Mouse (Mus musculus) forebrain, embryonic 16.5 days (tissue): ENCODE results near the gene Myef2. TPM values are rescaled to one million over a fixed set of nuclear protein-coding genes. Genes with fewer than 3 reads are reported as not detected.

ENCODE experiments used
- ATAC-seq: fragments of 200-750 bp; cut with Nextera tagmentation; 2 replicates; pipeline ENCODE4 v1.8.0; 2017; ENCODE audit warnings: mild to moderate bottlenecking, moderate library complexity
- H3K27ac ChIP-seq: fragments of 300-500 bp; sonication (generic); 2 replicates; pipeline ENCODE4 v1.5.1; 2014; ENCODE audit warnings: low read length, control low read depth
- H3K27me3 ChIP-seq: fragments of 300-500 bp; sonication (generic); replicated peaks from 2 replicates; pipeline ENCODE4 v1.6.1; 2014; ENCODE audit warnings: low read length; ENCODE audit not compliant: control insufficient read depth, insufficient read depth
- H3K36me3 ChIP-seq: fragments of 300-500 bp; sonication (generic); 2 replicates; pipeline ENCODE4 v1.6.1; 2014; ENCODE audit not compliant: control insufficient read depth, insufficient read depth
- H3K4me1 ChIP-seq: fragments of 300-500 bp; sonication (generic); replicated peaks from 2 replicates; pipeline ENCODE4 v1.6.1; 2014; ENCODE audit warnings: low read length; ENCODE audit not compliant: control insufficient read depth, insufficient read depth
- H3K4me2 ChIP-seq: fragments of 300-500 bp; sonication (generic); 2 replicates; pipeline ENCODE4 v1.6.1; 2014; ENCODE audit warnings: mild to moderate bottlenecking, low read length, control low read depth
- H3K4me3 ChIP-seq: fragments of 300-500 bp; sonication (generic); replicated peaks from 2 replicates; pipeline ENCODE4 v1.5.1; 2014; ENCODE audit warnings: mild to moderate bottlenecking, low read length, control low read depth
- H3K9ac ChIP-seq: fragments of 300-500 bp; sonication (generic); replicated peaks from 2 replicates; pipeline ENCODE4 v1.6.1; 2014; ENCODE audit warnings: low read depth, low read length, control low read depth
- H3K9me3 ChIP-seq: fragments of 300-500 bp; sonication (generic); 2 replicates; pipeline ENCODE4 v1.6.1; 2016; ENCODE audit warnings: low read length; ENCODE audit not compliant: control insufficient read depth
- WGBS: fragments of 180-500 bp; shearing (Covaris S2); extraction: QIAGEN DNeasy Blood & Tissue Kit; methylation state at CpG from one replicate; pipeline ENCODE4 v1.1.7; 2014; 5-methylcytosine and 5-hydroxymethylcytosine counted together
- polyA plus RNA-seq: library from polyadenylated mRNA; unstranded; fragments of >200 nt; fragmentation: Nextera tagmentation; extraction: Ambion mirVana; gene quantifications from 2 replicates; pipeline ENCODE4 v1.2.1, GENCODE M21; 2015

The Myef2 gene
- polyA plus RNA-seq, 1 experiment from 2014 or later, result 262 TPM

GRCm38 (mm10) chr2:125083879-125084278 is 39.6 kb downstream of the Myef2 start:
- Histone ChIP-seq H3K4me2 (no peak overlapping the region), H3K9me3 (no peaks in the 10 kb centered on the region), H3K27ac (no peak overlapping the region), H3K4me1 (no peaks in the 10 kb centered on the region), H3K9ac (no peak overlapping the region), H3K36me3 (peaks cover 16% of the 10 kb centered on the region), H3K4me3 (no peak overlapping the region), H3K27me3 (no peaks in the 10 kb centered on the region)
- WGBS, result 29% methylated on average over 1 of the region's 1 CpGs
- ATAC-seq, result no peak

DNA sequence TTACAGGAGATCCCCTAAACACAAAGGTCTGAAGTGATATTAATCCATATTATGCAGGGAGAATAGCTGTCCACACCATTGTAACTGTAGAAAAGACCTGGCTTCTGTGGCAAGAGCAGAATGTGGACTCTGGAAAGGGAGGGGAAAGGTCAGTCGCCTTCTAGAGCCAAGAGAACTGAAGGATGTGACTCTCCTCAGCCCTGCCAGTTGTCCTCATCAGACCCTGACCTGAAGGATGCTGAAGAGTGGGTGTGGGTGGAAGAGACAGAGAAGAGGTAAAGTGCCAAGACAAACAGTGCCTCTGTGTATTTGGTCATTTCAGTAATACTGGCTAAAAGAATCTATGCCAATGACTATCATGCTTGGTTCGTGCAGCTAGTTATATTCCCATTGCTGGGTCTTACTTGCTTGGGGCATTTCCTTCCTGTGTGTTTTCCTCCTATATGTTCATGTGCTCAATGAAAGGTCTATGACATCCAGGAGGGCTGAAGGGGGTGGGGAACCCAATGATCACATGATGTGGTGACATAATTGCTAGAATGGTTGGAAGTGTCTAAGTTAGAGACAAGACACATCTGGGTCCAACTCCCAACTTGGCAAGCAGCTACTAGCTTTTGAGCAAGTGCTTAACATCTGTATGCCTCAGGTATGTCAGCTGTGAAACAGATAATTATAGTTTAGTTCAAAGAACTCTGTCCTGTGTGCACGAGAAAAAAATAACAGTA is 50.2 kb downstream of the Myef2 start:
- 81% methylated on average over 3 of the region's 3 CpGs for WGBS
- no peak overlapping the region for H3K4me3 ChIP-seq
- no peak overlapping the region for H3K27ac ChIP-seq
- H3K9ac ChIP-seq, result no peak overlapping the region
- H3K4me1 ChIP-seq, result 0 out of 2 replicates have a peak, but pooled peaks cover 2% of the 10 kb centered on the region
- no peaks in the 10 kb centered on the region for H3K9me3 ChIP-seq
- H3K27me3 ChIP-seq, result no peaks in the 10 kb centered on the region
- ATAC-seq, result no peak
- H3K36me3 ChIP-seq, result no peaks in the 10 kb centered on the region
- H3K4me2 ChIP-seq, result no peak overlapping the region

DNA sequence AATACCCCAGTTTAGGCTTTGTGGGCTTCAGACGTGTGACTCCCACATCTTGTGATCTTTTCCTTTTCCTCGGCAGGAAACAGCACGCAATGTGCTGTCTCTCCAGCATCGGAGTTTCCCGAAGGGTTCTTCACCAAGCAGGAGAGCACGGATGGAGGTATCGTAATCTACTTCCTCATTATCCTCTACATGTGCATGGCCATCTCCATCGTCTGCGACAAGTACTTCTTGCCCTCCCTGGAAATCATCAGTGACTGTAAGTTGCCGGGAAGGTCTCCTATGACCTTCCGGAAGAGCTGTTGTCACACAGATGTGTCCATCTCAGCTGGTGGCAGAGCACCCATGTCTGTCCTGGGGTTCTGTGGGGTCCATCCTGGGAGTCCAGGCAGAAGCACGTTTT is 54.8 kb downstream of the Myef2 start:
- H3K4me2 ChIP-seq, result no peak overlapping the region
- no peak overlapping the region for H3K9ac ChIP-seq
- H3K9me3 ChIP-seq, result no peaks in the 10 kb centered on the region
- H3K27me3 ChIP-seq, result no peaks in the 10 kb centered on the region
- ATAC-seq, result no peak
- H3K27ac ChIP-seq, result no peak overlapping the region
- 86% methylated on average over 12 of the region's 12 CpGs for WGBS
- H3K36me3 ChIP-seq, result no peaks in the 10 kb centered on the region
- no peak overlapping the region for H3K4me3 ChIP-seq
- no peaks in the 10 kb centered on the region for H3K4me1 ChIP-seq

DNA sequence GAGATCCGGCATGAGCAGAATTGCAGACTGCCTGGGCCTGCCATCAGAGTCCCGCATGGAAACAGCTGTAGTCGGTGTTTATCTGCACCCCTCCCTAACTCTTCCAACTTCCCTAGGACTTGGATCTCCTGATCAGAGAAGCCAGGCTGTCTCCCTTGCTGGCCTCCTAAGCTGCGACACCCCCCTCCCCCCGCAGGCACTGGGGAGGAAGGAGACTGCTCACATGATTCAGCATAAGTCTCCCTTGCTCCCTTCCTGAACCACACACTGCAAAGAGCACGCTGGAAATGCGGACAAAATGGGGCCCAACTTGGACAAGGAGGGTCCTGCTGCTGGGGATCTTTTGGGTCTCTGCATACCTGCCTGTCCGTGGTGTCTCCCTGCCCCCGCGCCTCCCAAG is 55.6 kb downstream of the Myef2 start, which contains the start of gene Slc24a5:
Gene Slc24a5 (plus strand): TSS at position 231 of the 400 bp plus-strand sequence.
- Histone ChIP-seq H3K27me3 (no peaks in the 10 kb centered on the region), H3K9ac (no peak within 1 kb of the TSS), H3K36me3 (no peaks in the 10 kb centered on the region), H3K4me3 (no peak within 1 kb of the TSS), H3K27ac (no peak within 1 kb of the TSS), H3K9me3 (no peaks in the 10 kb centered on the region), H3K4me1 (no peaks in the 10 kb centered on the region), H3K4me2 (no peak within 1 kb of the TSS)
- WGBS, result 77% methylated on average over 10 of the region's 10 CpGs
- no peak for ATAC-seq

DNA sequence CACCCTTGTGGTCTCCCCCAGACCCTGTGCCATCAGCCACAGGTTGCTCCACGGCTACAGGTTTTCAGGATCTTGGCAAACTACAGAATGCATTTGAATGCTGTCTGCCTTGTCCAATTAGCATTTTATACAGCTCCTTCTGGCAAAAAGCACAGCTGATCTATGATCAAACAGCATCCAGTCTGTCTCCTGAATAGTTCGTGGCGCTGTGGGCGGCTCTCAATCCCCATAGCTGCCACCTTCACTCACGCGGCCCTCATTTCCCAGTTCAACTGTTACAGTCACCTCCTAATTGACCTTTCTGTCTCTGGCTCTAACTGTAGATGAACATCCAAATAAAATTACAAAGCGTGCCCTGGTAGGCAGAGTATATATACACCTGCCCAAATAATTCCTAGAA is 56.1 kb downstream of the Myef2 start:
- H3K36me3 ChIP-seq, result no peaks in the 10 kb centered on the region
- H3K27ac ChIP-seq, result no peak overlapping the region
- peak; percentile 28; the same call in 1 of the 2 replicates for ATAC-seq
- no peaks in the 10 kb centered on the region for H3K27me3 ChIP-seq
- no peak overlapping the region for H3K4me2 ChIP-seq
- H3K9me3 ChIP-seq, result no peaks in the 10 kb centered on the region
- WGBS, result 44% methylated on average over 7 of the region's 7 CpGs
- H3K4me1 ChIP-seq, result no peaks in the 10 kb centered on the region
- H3K9ac ChIP-seq, result no peak overlapping the region
- no peak overlapping the region for H3K4me3 ChIP-seq

GRCm38 (mm10) chr2:125062944-125063343 is 60.5 kb downstream of the Myef2 start:
- H3K9ac ChIP-seq, result no peak overlapping the region
- H3K27me3 ChIP-seq, result no peaks in the 10 kb centered on the region
- H3K4me3 ChIP-seq, result no peak overlapping the region
- ATAC-seq, result no peak
- no peak overlapping the region for H3K4me2 ChIP-seq
- no peaks in the 10 kb centered on the region for H3K9me3 ChIP-seq
- H3K27ac ChIP-seq, result no peak overlapping the region
- 55% methylated on average over 4 of the region's 4 CpGs for WGBS
- no peaks in the 10 kb centered on the region for H3K36me3 ChIP-seq
- no peaks in the 10 kb centered on the region for H3K4me1 ChIP-seq

- WGBS, result 91% methylated on average over 7 of the region's 7 CpGs
- no peak for ATAC-seq
- no peak overlapping the region for H3K4me2 ChIP-seq
- no peak overlapping the region for H3K9ac ChIP-seq
- H3K9me3 ChIP-seq, result no peaks in the 10 kb centered on the region
- no peaks in the 10 kb centered on the region for H3K27me3 ChIP-seq
- H3K4me1 ChIP-seq, result no peaks in the 10 kb centered on the region
- H3K36me3 ChIP-seq, result no peaks in the 10 kb centered on the region
- H3K27ac ChIP-seq, result no peak overlapping the region
- H3K4me3 ChIP-seq, result no peak overlapping the region
Observed at GRCm38 (mm10) chr2:125061451-125061850, 62.0 kb downstream of the Myef2 start.

GRCm38 (mm10) chr2:125057250-125057815 is 66.1 kb downstream of the Myef2 start:
- 44% methylated on average over 7 of the region's 7 CpGs for WGBS

DNA sequence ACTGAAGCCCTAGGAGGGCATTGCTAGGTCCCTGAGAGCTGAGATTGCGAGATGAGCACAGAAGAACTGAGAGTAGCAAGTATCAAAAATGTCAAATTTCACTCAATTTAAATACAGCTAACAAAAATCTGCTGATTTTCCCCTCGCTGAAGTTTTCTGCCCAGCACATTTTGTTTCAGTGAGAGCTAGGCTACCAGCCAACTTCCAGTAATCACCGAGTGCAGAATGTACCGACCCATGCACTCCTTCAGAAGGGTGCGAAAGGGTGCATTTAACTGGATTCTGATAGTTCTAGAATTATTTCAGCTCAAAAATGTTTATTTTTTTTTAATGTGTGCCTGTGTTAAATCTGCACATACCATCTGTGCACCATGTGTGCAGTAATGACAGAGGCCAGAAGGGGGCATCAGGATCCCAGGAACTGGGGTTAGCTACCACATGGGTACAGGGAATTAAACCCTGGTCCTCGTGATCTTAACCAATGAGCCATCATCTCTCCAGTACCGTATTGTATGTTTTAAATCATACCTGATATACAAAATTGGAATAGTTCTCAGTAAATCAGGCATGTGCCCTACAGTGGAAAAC is 68.1 kb downstream of the Myef2 start:
- Histone ChIP-seq H3K36me3 (no peaks in the 10 kb centered on the region), H3K4me3 (no peak overlapping the region), H3K4me1 (no peaks in the 10 kb centered on the region), H3K27ac (no peak overlapping the region), H3K4me2 (no peak overlapping the region), H3K9ac (no peak overlapping the region), H3K27me3 (no peaks in the 10 kb centered on the region), H3K9me3 (no peaks in the 10 kb centered on the region)
- no peak for ATAC-seq
- 79% methylated on average over 7 of the region's 7 CpGs for WGBS

More at GRCm38 (mm10) chr2:125057250-125057815, 66.1 kb downstream of the Myef2 start:
- H3K4me1 ChIP-seq, result no peaks in the 10 kb centered on the region
- no peaks in the 10 kb centered on the region for H3K9me3 ChIP-seq
- no peaks in the 10 kb centered on the region for H3K27me3 ChIP-seq
- no peak overlapping the region for H3K27ac ChIP-seq
- no peaks in the 10 kb centered on the region for H3K36me3 ChIP-seq
- H3K9ac ChIP-seq, result no peak overlapping the region
- ATAC-seq, result peak; percentile 45; the same call in 1 of the 2 replicates
- no peak overlapping the region for H3K4me2 ChIP-seq
- no peak overlapping the region for H3K4me3 ChIP-seq
